Mouse (Mus musculus) T-cell, adult 2 months (primary cell): ENCODE measurements around the gene Trim25.

Experiments
- DNase-seq: peaks from one replicate; pipeline ENCODE4 v3.0.0; 2022; ENCODE audit warnings: low spot score

Trim25 gene

GRCm38 (mm10) chr11:88994492-88994891 lies 4.7 kb upstream of the Trim25 start:
- DNase-seq: no peak

GRCm38 (mm10) chr11:88995616-88996015 lies 3.6 kb upstream of the Trim25 start:
- DNase-seq: no peak

GRCm38 (mm10) chr11:88996427-88996826 lies 2.7 kb upstream of the Trim25 start:
- DNase-seq: no peak

DNA sequence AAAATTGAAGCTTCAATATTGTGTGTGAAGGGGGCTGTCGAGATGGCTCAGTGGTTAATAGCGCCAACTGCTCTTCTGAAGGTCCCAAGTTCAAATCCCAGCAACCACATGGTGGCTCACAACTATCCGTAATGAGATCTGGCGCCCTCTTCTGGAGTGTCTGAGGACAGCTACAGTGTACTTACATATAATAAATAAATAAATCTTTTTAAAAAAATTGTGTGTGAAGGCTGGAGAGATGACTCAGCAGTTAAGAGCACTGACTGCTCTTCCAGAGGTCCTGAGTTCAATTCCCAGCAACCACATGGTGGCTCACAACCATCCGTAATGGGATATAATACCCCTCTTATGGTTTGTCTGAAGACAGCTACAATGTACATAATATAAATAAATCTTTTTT lies 1.8 kb upstream of the Trim25 start:
- peak; percentile 28 for DNase-seq

GRCm38 (mm10) chr11:88998406-88998805 lies 770 bp upstream of the Trim25 start:
- DNase-seq: no peak

- no peak for DNase-seq
These were observed 749 bp downstream of the Trim25 start for GRCm38 (mm10) chr11:88999723-89000526.

DNA sequence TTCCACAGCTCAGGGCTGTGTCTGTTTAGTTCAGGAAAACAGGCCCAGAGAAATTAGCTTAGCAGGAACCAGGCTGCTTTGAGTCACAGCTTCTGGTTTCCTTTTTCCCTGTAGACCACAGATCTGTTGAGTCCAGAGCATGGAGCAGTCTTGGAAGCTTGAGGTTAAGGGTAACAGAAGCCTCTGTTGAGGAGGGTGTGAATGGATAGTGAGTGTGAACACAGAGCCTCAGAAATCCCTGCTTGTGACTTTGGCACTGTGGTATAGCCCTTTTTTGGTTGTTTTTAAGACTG lies 1.3 kb downstream of the Trim25 start:
- DNase-seq: no peak

DNA sequence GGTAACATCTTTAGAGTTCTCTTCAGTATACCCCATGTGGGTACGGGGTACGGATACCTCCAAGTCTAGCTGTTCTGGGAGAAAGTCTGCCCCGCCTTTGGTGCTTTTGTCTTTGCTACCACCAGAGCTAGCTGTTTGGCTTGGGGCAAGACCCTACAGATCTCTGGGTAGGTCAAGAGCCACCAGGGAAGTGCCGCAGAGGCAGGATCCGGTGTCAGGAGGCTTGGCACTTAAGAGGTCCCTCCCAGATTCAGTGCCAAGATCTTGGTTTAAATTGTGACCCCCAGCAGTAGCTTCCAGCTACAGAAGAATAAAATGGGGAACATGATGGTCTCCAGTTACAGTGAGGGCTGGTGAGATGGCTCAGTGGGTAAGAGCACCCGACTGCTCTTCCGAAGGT lies 2.4 kb downstream of the Trim25 start:
- no peak for DNase-seq

DNA sequence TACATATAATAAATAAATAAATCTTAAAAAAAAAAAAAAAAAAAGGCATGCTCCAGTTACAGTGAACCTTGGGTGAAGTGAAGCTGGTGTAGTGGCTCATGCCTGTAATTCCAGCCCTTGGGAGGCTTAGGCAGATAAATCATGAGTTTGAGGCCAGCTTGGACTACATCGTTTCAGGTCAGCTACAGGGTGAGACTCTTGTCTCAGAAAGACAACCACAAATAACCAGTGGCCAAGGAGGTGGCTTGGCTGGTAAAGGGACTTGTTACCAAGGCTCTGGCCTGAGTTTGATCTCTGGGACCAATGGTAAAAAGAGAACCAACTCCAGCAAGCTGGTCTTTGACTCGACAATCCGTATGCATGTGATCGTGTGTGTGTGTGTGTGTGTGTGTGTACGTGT lies 2.9 kb downstream of the Trim25 start:
- no peak for DNase-seq

DNA sequence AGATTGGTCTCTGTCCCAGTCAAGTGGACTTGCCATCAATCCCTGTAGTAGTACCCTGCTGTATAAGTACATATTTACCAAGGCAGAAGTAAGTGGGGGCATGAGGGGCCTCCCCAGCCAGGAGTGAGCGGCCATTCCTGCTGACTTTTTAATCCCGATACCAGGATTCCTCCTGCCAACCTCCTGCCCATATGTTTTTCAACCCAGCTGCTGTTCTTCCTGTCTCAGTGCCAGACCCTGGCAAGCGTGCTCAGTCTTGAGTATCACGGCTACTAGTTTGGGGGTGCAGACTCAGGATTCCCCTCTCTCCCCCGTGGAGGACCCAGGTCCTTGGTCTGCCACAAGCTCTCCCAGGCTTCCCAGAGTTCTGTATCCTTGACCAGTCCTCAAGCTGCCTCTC lies 3.4 kb downstream of the Trim25 start:
- no peak for DNase-seq

- DNase-seq: no peak
These were observed 3.9 kb downstream of the Trim25 start for GRCm38 (mm10) chr11:89003078-89003477.

GRCm38 (mm10) chr11:89003726-89004125 lies 4.5 kb downstream of the Trim25 start:
- DNase-seq: peak; percentile 41

DNA sequence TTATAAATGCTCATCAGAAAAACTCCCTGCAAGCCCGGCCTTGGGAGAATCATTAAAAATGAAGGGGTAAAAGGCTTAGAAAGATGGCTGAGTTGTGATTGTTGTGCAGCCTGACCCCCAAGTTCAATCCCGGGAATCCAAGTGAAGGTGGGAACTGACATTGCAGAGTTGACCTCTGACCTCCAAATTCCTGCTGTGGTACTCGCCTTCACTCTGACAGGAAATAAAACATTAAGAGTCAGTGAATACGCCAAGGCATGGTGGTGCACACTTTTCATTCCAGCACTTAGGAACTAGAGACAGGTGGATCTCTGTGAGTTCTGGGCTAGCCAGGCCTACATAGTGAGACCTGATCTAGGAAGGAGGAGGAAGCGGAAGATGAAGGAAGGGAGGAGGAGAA lies 6.3 kb downstream of the Trim25 start:
- no peak for DNase-seq

GRCm38 (mm10) chr11:89006404-89006803 lies 7.2 kb downstream of the Trim25 start:
- no peak for DNase-seq

GRCm38 (mm10) chr11:89007582-89007981 lies 8.4 kb downstream of the Trim25 start:
- no peak for DNase-seq

GRCm38 (mm10) chr11:89009066-89009465 lies 9.9 kb downstream of the Trim25 start:
- no peak for DNase-seq

DNA sequence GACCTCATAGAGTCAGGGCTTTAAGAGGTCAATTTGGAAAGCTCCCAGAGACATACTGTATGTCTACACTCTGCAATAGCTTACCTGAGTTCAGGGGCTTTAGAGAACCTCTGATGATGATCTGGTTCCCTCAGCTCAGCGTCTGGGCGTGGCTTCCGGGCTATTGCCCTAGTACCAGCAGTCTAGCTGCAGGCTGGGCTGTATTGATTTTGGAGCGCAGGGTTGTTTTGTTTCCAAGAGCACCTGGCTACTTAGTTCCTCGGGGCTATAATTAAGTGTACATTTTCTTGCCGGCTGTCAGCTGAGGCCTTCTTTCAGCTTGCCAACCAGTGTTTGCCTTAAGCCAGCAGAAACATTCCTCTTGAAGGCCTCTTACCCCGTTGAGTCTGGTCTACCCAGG lies 10.3 kb downstream of the Trim25 start:
- no peak for DNase-seq

DNA sequence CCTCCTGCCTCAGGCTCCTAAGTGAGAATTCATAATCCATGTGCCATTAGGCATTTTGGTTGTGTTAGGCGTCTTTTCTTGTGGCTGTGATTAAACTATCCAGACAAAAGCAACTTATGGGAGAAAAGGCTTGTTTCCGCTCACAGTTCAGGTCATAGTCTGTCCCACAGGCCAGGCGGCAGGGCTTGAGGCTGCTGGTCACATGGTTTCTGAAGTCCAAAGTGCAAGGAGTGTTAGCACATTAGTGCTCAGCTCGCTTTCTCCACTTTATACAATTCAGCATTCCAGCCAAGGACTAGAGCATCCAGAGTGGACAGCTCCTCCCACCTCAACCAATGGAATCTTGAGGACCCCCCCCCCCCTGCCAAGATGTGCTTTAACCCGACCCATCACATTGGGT lies 13.1 kb downstream of the Trim25 start:
- DNase-seq: no peak

DNA sequence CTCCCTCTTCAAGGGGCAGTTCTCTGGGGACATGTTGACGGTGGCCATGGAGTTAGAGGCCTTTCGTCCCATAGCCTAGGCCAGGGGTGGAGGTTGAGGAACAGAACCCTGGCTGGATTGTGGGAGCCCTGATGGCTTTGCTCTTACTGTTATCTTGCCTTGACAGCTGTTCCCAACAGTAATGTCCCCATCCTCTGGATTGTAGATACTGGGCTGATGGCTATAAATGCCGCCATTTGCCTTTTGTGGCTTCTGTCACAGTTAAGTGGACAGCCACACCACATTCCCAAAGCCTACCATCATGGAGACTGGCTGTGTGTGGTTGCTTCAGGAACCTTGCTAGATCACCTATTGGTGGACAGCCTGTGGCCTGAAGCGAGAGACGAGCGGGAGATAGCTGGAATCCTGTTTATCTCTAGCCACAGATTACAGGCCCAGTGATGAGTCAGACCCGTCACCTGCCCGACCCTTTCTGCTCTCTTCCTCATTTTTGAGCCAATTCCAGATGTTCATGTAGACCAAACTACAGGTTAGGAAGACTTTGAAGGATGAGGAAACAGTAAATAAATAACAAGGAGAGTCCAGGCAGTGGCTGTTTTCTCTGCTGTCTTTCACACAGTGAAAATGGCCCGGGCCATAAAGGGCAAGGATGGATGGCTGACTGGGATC lies 18.5 kb downstream of the Trim25 start:
- no peak for DNase-seq

DNA sequence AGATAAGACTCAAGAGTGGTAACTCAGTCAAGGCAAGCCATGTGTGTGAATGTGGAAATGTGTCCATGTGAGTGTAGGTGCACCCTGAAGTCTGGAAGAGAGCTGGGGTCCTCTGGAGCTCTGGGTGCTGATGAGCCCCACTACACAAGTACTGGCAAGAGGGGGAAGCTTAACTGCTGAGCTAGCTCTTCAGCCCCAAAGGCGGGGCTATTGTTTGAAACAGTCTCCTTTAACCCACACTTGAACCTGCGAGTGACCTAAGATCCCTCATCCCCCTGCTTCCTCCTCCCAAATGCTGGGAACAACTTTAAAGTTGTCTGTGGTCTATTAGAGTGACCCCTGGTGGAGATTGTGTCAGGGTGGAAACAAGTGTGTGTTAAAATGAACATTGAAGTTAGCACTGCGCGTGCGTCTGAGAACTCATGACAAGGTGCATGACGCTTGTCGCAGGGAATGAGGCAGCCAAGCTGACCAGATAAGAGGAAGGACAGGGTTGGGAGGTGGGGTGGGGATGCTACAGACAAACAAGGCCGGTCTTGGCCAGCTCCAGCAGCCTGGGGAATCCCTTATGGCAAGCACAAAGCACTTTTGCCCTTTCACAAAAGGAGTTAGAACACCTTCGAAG lies 21.6 kb downstream of the Trim25 start:
- no peak for DNase-seq

DNA sequence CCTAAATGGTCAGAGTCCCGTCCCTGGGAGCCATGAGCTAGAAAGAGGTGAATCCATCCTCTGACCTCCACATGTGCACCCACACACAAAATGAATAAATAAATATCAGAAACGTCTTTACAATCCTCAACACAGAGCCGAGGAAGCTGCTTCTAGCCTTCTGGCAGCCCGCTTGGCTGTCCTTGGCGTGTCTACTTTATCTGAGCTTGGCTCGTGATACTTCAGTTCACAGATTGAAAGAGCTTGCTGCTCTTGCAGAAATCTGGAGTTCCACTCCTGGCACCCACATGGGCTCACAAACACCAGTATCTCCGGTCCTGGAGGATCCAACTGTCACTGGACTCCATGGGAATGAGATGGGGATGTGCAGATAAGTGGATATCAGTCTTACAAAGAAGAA lies 22.5 kb downstream of the Trim25 start:
- no peak for DNase-seq

DNA sequence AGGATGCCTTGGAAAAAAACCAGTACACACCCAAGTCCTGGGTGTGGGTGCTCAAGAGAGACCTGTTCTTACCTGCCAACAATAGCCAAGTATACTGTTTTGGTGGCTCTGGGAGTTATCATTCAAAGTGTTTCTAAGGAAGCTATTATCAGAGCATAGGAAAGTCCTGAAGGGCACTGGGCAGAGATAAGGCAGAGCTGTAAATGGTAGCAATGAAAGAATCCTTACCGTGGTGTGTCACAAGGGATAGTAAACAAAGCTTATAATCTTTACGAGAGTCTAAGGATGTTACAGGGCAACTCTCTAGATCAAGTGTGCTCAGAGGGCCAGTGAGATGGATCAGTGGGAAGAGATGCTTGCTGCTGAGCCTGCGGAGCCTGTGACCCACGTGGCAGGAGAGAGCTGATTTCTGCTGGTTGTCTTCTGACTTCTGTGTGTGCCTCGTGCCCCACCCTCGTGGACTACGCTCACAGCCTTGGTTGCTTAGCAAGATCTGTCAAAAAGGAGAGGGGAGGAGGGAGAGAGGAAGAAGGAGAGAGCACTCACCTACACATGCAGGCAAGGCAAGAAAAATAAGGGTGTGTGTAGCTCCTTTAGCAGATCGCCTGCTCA lies 23.1 kb downstream of the Trim25 start:
- DNase-seq: peak; percentile 67

DNA sequence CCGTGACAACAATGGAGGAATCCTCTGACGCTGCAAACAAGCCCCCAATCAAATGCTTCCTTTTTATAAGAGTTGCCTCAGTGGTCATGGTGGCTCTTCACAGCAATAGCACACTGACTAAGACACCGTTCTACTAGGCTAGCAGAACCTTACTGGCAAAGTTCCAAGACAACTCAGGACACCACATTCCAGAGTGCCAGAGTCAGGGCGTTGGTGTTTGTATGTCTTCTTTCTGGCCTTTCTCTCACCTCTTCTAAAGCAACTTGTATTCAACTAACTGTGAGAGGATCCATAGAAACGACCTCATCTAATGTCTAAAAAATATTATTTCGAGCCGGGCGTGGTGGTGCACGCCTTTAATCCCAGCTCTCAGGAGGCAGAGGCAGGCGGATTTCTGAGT lies 24.3 kb downstream of the Trim25 start:
- no peak for DNase-seq
